Mouse (Mus musculus) embryo, embryonic 9.5 days (tissue): ENCODE data around the gene Tpm4.
"Not testable (repeated sequence)": the region's sequence is repeated elsewhere in the genome, so short reads cannot be mapped to it uniquely, and the experiment has no call there.

Source experiments
- DNase-seq: peaks from one replicate; pipeline ENCODE4 v3.0.0-alpha.2; 2017; ENCODE audit errors: extremely low spot score

Gene Tpm4

GRCm38 (mm10) chr8:72134756-72135445, at the start of gene Tpm4:
Tpm4 (plus strand) TSS chr8:72134975.
- no peak for DNase-seq

- not testable (repeated sequence) for DNase-seq
These were observed 47.2 kb upstream of the Tpm4 start for GRCm38 (mm10) chr8:72087611-72088010.

- not testable (repeated sequence) for DNase-seq
These were observed 38.1 kb upstream of the Tpm4 start for GRCm38 (mm10) chr8:72096721-72097120.

GRCm38 (mm10) chr8:72099377-72100103, 35.2 kb upstream of the Tpm4 start:
- DNase-seq, result not testable (repeated sequence)

GRCm38 (mm10) chr8:72105165-72105564, 29.6 kb upstream of the Tpm4 start:
- no peak for DNase-seq

- DNase-seq, result no peak
These were observed 28.0 kb upstream of the Tpm4 start, which contains the start of gene Olfr374 for GRCm38 (mm10) chr8:72106740-72107139. Olfr374 (plus strand) TSS chr8:72107040.

- no peak for DNase-seq
These were observed 23.9 kb upstream of the Tpm4 start for GRCm38 (mm10) chr8:72110876-72111275.

GRCm38 (mm10) chr8:72112486-72112885, 22.3 kb upstream of the Tpm4 start:
- no peak for DNase-seq

- DNase-seq, result no peak
These were observed 19.6 kb upstream of the Tpm4 start for GRCm38 (mm10) chr8:72115202-72115601.

- no peak for DNase-seq
These were observed 16.2 kb upstream of the Tpm4 start for GRCm38 (mm10) chr8:72118616-72119015.

GRCm38 (mm10) chr8:72121486-72121885, 13.3 kb upstream of the Tpm4 start:
- not testable (repeated sequence) for DNase-seq

GRCm38 (mm10) chr8:72121997-72122396, 12.8 kb upstream of the Tpm4 start:
- no peak for DNase-seq

GRCm38 (mm10) chr8:72127834-72128233, 6.9 kb upstream of the Tpm4 start:
- no peak for DNase-seq

GRCm38 (mm10) chr8:72131251-72131650, 3.5 kb upstream of the Tpm4 start:
- DNase-seq, result peak; percentile 37

GRCm38 (mm10) chr8:72131901-72132300, 2.9 kb upstream of the Tpm4 start:
- DNase-seq, result no peak

- no peak for DNase-seq
These were observed 2.4 kb upstream of the Tpm4 start for GRCm38 (mm10) chr8:72132417-72132816.

- DNase-seq, result no peak
These were observed 1.9 kb upstream of the Tpm4 start for GRCm38 (mm10) chr8:72132891-72133290.

GRCm38 (mm10) chr8:72133507-72133906, 1.3 kb upstream of the Tpm4 start:
- DNase-seq, result no peak

GRCm38 (mm10) chr8:72135446-72136301, 899 bp downstream of the Tpm4 start:
- peak; percentile 87 for DNase-seq

GRCm38 (mm10) chr8:72136302-72136978, 1.7 kb downstream of the Tpm4 start:
- DNase-seq, result peak; percentile 82

- no peak for DNase-seq
These were observed 2.7 kb downstream of the Tpm4 start for GRCm38 (mm10) chr8:72137431-72137830.

- DNase-seq, result no peak
These were observed 3.7 kb downstream of the Tpm4 start for GRCm38 (mm10) chr8:72138456-72138855.
